Mouse (Mus musculus) heart, postnatal 0 days (tissue): ENCODE measurements around the gene Brap. TPM values are rescaled to one million over a fixed set of nuclear protein-coding genes. Genes with fewer than 3 reads are reported as not detected.
"Not testable (repeated sequence)": the region's sequence is repeated elsewhere in the genome, so short reads cannot be mapped to it uniquely, and the experiment has no call there.

Experiments used
- ATAC-seq: fragments of 200-750 bp; cut with Nextera tagmentation; 2 replicates; pipeline ENCODE4 v1.8.0; 2017; ENCODE audit warnings: low read depth, moderate number of reproducible peaks, moderate library complexity; ENCODE audit not compliant: insufficient read depth
- DNase-seq: peaks from one replicate; pipeline ENCODE4 v3.0.0-alpha.2; 2016; ENCODE audit warnings: low spot score
- H3K27ac ChIP-seq: fragments of 300-500 bp; sonication (generic); 2 replicates; pipeline ENCODE4 v1.5.1; 2014; ENCODE audit warnings: low read depth, mild to moderate bottlenecking
- H3K27me3 ChIP-seq: fragments of 300-500 bp; sonication (generic); 2 replicates; pipeline ENCODE4 v1.6.1; 2014; ENCODE audit warnings: low read length, mixed read lengths; ENCODE audit not compliant: control insufficient read depth, insufficient read depth
- H3K36me3 ChIP-seq: fragments of 300-500 bp; sonication (generic); replicated peaks from 2 replicates; pipeline ENCODE4 v1.6.1; 2014; ENCODE audit warnings: low read length, mixed read lengths; ENCODE audit not compliant: control insufficient read depth, insufficient read depth
- H3K4me1 ChIP-seq: fragments of 300-500 bp; sonication (generic); 2 replicates; pipeline ENCODE4 v1.6.1; 2014; ENCODE audit warnings: antibody characterized with exemption; ENCODE audit not compliant: control insufficient read depth, insufficient read depth
- H3K4me2 ChIP-seq: fragments of 300-500 bp; sonication (generic); 2 replicates; pipeline ENCODE4 v1.6.1; 2014; ENCODE audit warnings: low read depth, mild to moderate bottlenecking, low read length, moderate library complexity
- H3K4me3 ChIP-seq: fragments of 300-500 bp; sonication (generic); 2 replicates; pipeline ENCODE4 v1.5.1; 2014; ENCODE audit warnings: low read depth, low read length
- H3K9ac ChIP-seq: fragments of 300-500 bp; sonication (generic); replicated peaks from 2 replicates; pipeline ENCODE4 v1.6.1; 2014; ENCODE audit warnings: low read depth, low read length, mixed read lengths
- H3K9me3 ChIP-seq: fragments of 300-500 bp; sonication (generic); replicated peaks from 2 replicates; pipeline ENCODE4 v1.6.1; 2016; ENCODE audit warnings: low read length; ENCODE audit not compliant: control insufficient read depth
- CTCF ChIP-seq: IDR thresholded peaks from 2 replicates; pipeline ENCODE4 v1.5.1; 2016; ENCODE audit warnings: antibody characterized with exemption, control low read depth, low read depth
- EP300 ChIP-seq: IDR thresholded peaks from 2 replicates; pipeline ENCODE4 v1.6.1; 2016; ENCODE audit warnings: antibody characterized with exemption, low read depth
- WGBS: fragments of 180-500 bp; shearing (Covaris S2); extraction: QIAGEN DNeasy Blood & Tissue Kit; methylation state at CpG from one replicate; pipeline ENCODE4 v1.1.7; 2014; 5-methylcytosine and 5-hydroxymethylcytosine counted together
- polyA plus RNA-seq: library from polyadenylated mRNA; unstranded; fragments of >200 nt; fragmentation: Nextera tagmentation; extraction: Ambion mirVana; gene quantifications from 2 replicates; pipeline ENCODE4 v1.2.1, GENCODE M21; 2015
- total RNA-seq: library from RNA; depleted of rRNA; stranded (reverse); fragments of >200 nt; gene quantifications from 2 replicates; pipeline ENCODE4 v1.2.3, GENCODE M21; 2014; ENCODE audit warnings: low replicate concordance; rRNA removed

The Brap gene
- 32.9 and 38.0 TPM in 2 replicates for total RNA-seq
- 20.7 and 23.2 TPM in 2 replicates for polyA plus RNA-seq

- no peak for TF ChIP-seq CTCF
- no peak for TF ChIP-seq EP300
- ATAC-seq, result peak; percentile 91
- H3K27ac ChIP-seq, result peak within 1 kb of the TSS; percentile 84
- H3K4me1 ChIP-seq, result peaks cover 10% of the 10 kb centered on the region; the same call in 1 of the 2 replicates
- DNase-seq, result peak; percentile 90
- peak within 1 kb of the TSS; percentile 97 for H3K9ac ChIP-seq
- no peaks in the 10 kb centered on the region for H3K9me3 ChIP-seq
- peak within 1 kb of the TSS; percentile 99 for H3K4me3 ChIP-seq
- H3K36me3 ChIP-seq, result peaks cover 29% of the 10 kb centered on the region; the same call in 1 of the 2 replicates
- no peaks in the 10 kb centered on the region for H3K27me3 ChIP-seq
- WGBS, result under 1% methylated on average over 78 of the region's 85 CpGs
- H3K4me2 ChIP-seq, result peak within 1 kb of the TSS; percentile 93
Observed at GRCm38 (mm10) chr5:121660059-121660896, at the start of gene Brap, which contains the start of gene Acad10. TSS of gene Brap (plus strand) at chr5:121660563. TSS of gene Acad10 (minus strand) at chr5:121660514.

GRCm38 (mm10) chr5:121612036-121612435, 48.3 kb upstream of the Brap start:
- no peak overlapping the region for H3K27ac ChIP-seq
- DNase-seq (no peak), ATAC-seq (no peak; the same call in 1 of the 2 replicates)
- WGBS, result 66% methylated on average over 6 of the region's 6 CpGs
- TF ChIP-seq EP300 (no peak), CTCF (no peak)
- H3K36me3 ChIP-seq, result no peaks in the 10 kb centered on the region
- H3K4me2 ChIP-seq, result no peak overlapping the region
- no peak overlapping the region for H3K9ac ChIP-seq
- H3K4me3 ChIP-seq, result no peak overlapping the region
- no peaks in the 10 kb centered on the region for H3K27me3 ChIP-seq
- H3K9me3 ChIP-seq, result no peaks in the 10 kb centered on the region
- H3K4me1 ChIP-seq, result no peaks in the 10 kb centered on the region

DNA sequence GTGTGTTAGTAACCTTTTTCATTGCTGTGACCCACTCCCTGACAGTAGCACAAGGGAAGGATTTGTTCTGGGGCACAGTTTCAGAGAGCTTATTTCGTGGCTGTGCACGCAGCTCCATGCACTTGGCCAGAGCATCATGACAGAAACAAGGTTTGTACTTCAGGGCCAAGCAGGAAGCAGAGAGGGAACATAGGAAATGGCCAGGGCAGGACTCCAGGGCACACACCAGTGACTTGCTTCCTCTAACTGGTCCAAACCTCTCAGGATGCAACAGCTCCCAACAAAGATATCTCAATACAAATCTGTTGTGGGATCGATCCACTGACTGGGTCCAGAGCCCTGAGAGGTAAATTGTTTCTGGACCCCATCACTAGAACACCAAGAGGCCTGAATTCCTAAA, 45.4 kb upstream of the Brap start:
- not testable (repeated sequence) for H3K4me1 ChIP-seq, H3K4me2 ChIP-seq, H3K9ac ChIP-seq, ATAC-seq, H3K36me3 ChIP-seq, H3K27me3 ChIP-seq, H3K27ac ChIP-seq, DNase-seq, H3K9me3 ChIP-seq, H3K4me3 ChIP-seq
- whole genome bisulfite sequencing, result 60% methylated on average over 3 of the region's 3 CpGs

GRCm38 (mm10) chr5:121618592-121619513, 41.5 kb upstream of the Brap start, which contains the start of gene Acad12:
TSS of gene Acad12 (minus strand) at chr5:121618938.
- Histone ChIP-seq H3K4me3 (peak within 1 kb of the TSS; percentile 75), H3K9ac (peak within 1 kb of the TSS; percentile 73), H3K27me3 (no peaks in the 10 kb centered on the region), H3K27ac (peak within 1 kb of the TSS; percentile 80), H3K9me3 (no peaks in the 10 kb centered on the region), H3K4me1 (peaks cover 9% of the 10 kb centered on the region), H3K36me3 (no peaks in the 10 kb centered on the region), H3K4me2 (peak within 1 kb of the TSS; percentile 74)
- TF ChIP-seq CTCF, result 0 out of 2 replicates have a peak, but pooled peaks have one; percentile 1
- TF ChIP-seq EP300, result peak; percentile 74; the same call in 1 of the 2 replicates
- under 1% methylated on average over 52 of the region's 58 CpGs for WGBS
- DNase-seq (peak; percentile 89), ATAC-seq (peak; percentile 90)

DNA sequence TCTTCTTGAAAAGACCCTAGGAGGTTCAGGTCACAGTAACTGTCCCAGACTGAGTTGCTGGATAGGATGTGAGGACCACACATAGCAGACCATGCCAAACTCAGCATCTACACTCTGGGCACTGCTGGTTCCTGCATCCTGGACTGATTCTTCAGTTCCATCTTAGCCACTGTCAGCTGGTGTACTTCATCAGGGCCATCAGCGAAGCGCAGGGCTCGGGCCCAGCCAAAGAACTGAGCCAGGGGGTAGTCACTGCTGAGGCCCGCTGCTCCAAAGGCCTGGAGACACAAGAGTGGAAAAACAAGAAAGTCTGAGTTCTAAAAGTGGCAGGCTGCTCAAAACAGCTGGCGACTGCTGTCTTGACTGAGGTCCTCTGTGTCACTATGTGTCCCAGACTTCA, 39.3 kb upstream of the Brap start:
- H3K36me3 ChIP-seq, result no peaks in the 10 kb centered on the region
- H3K4me1 ChIP-seq, result peaks cover 9% of the 10 kb centered on the region
- no peak overlapping the region for H3K4me2 ChIP-seq
- ATAC-seq (no peak), DNase-seq (no peak)
- TF ChIP-seq EP300 (no peak), CTCF (no peak)
- 90% methylated on average over 5 of the region's 5 CpGs for WGBS
- no peaks in the 10 kb centered on the region for H3K9me3 ChIP-seq
- H3K4me3 ChIP-seq, result no peak overlapping the region
- H3K27ac ChIP-seq, result no peak overlapping the region
- no peak overlapping the region for H3K9ac ChIP-seq
- H3K27me3 ChIP-seq, result no peaks in the 10 kb centered on the region
